Mouse (Mus musculus) neural tube, embryonic 13.5 days (tissue): ENCODE measurements around the gene Lrrc45. TPM values are rescaled to one million over a fixed set of nuclear protein-coding genes. Genes with fewer than 3 reads are reported as not detected.

Source experiments
- ATAC-seq: fragments of 200-750 bp; cut with Nextera tagmentation; 2 replicates; pipeline ENCODE4 v1.8.0; 2017; ENCODE audit warnings: low read depth, mild to moderate bottlenecking, moderate TSS enrichment, moderate library complexity
- H3K27ac ChIP-seq: fragments of 300-500 bp; sonication (generic); replicated peaks from 2 replicates; pipeline ENCODE4 v1.5.1; 2015; ENCODE audit warnings: moderate library complexity, mild to moderate bottlenecking, inconsistent platforms
- H3K27me3 ChIP-seq: fragments of 300-500 bp; sonication (generic); 2 replicates; pipeline ENCODE4 v1.6.1; 2015; ENCODE audit warnings: mild to moderate bottlenecking, inconsistent platforms
- H3K36me3 ChIP-seq: fragments of 300-500 bp; sonication (generic); 2 replicates; pipeline ENCODE4 v1.6.1; 2015; ENCODE audit warnings: mild to moderate bottlenecking, inconsistent platforms
- H3K4me1 ChIP-seq: fragments of 300-500 bp; sonication (generic); replicated peaks from 2 replicates; pipeline ENCODE4 v1.6.1; 2015; ENCODE audit warnings: inconsistent platforms
- H3K4me2 ChIP-seq: fragments of 300-500 bp; sonication (generic); 2 replicates; pipeline ENCODE4 v1.6.1; 2015; ENCODE audit warnings: inconsistent platforms, mild to moderate bottlenecking, moderate library complexity
- H3K4me3 ChIP-seq: fragments of 300-500 bp; sonication (generic); 2 replicates; pipeline ENCODE4 v1.5.1; 2015; ENCODE audit warnings: mild to moderate bottlenecking, inconsistent platforms
- H3K9ac ChIP-seq: fragments of 300-500 bp; sonication (generic); 2 replicates; pipeline ENCODE4 v1.6.1; 2015; ENCODE audit warnings: moderate library complexity, mild to moderate bottlenecking, inconsistent platforms
- H3K9me3 ChIP-seq: fragments of 300-500 bp; sonication (generic); 2 replicates; pipeline ENCODE4 v1.6.1; 2016; ENCODE audit warnings: inconsistent platforms
- WGBS: fragments of 180-500 bp; shearing (Covaris S2); methylation state at CpG from one replicate; pipeline ENCODE4 v1.1.7; 2015; 5-methylcytosine and 5-hydroxymethylcytosine counted together
- polyA plus RNA-seq: library from polyadenylated mRNA; unstranded; fragments of >200 nt; fragmentation: Nextera tagmentation; extraction: Ambion mirVana; gene quantifications from 2 replicates; pipeline ENCODE4 v1.2.1, GENCODE M21; 2015

The Lrrc45 gene
- polyA plus RNA-seq, 1 experiment from 2014 or later, result 66.0 TPM

GRCm38 (mm10) chr11:120684660-120685059 is 29.1 kb upstream of the Lrrc45 start:
- H3K4me1 ChIP-seq, result no peaks in the 10 kb centered on the region; the same call in 1 of the 2 replicates
- H3K9ac ChIP-seq, result no peak overlapping the region
- peaks cover 79% of the 10 kb centered on the region for H3K36me3 ChIP-seq
- ATAC-seq, result no peak
- no peak overlapping the region for H3K4me3 ChIP-seq
- H3K9me3 ChIP-seq, result no peaks in the 10 kb centered on the region
- H3K27ac ChIP-seq, result no peak overlapping the region
- no peak overlapping the region for H3K4me2 ChIP-seq
- no peaks in the 10 kb centered on the region for H3K27me3 ChIP-seq
- 93% methylated on average over 2 of the region's 2 CpGs for WGBS

- Histone ChIP-seq H3K9me3 (no peaks in the 10 kb centered on the region), H3K27me3 (no peaks in the 10 kb centered on the region), H3K4me2 (no peak overlapping the region), H3K4me3 (no peak overlapping the region), H3K36me3 (peaks cover 76% of the 10 kb centered on the region), H3K4me1 (no peaks in the 10 kb centered on the region; the same call in 1 of the 2 replicates), H3K27ac (peak overlapping the region; percentile 52; the same call in 1 of the 2 replicates), H3K9ac (no peak overlapping the region)
- WGBS, result 72% methylated on average over 20 of the region's 20 CpGs
- no peak for ATAC-seq
Measured at GRCm38 (mm10) chr11:120686650-120687272, 27.0 kb upstream of the Lrrc45 start.

GRCm38 (mm10) chr11:120689365-120689764 is 24.4 kb upstream of the Lrrc45 start:
- H3K4me3 ChIP-seq, result no peak overlapping the region
- ATAC-seq, result no peak
- peaks cover 83% of the 10 kb centered on the region for H3K36me3 ChIP-seq
- H3K9ac ChIP-seq, result no peak overlapping the region
- no peaks in the 10 kb centered on the region for H3K27me3 ChIP-seq
- peaks cover 4% of the 10 kb centered on the region; the same call in 1 of the 2 replicates for H3K4me1 ChIP-seq
- H3K9me3 ChIP-seq, result no peaks in the 10 kb centered on the region
- H3K27ac ChIP-seq, result no peak overlapping the region
- 82% methylated on average over 3 of the region's 3 CpGs for WGBS
- no peak overlapping the region for H3K4me2 ChIP-seq

- WGBS, result 98% methylated on average over 4 of the region's 4 CpGs
- H3K9me3 ChIP-seq, result no peaks in the 10 kb centered on the region
- H3K4me2 ChIP-seq, result no peak overlapping the region
- H3K27ac ChIP-seq, result no peak overlapping the region
- H3K4me1 ChIP-seq, result peaks cover 23% of the 10 kb centered on the region
- H3K9ac ChIP-seq, result no peak overlapping the region
- no peaks in the 10 kb centered on the region for H3K27me3 ChIP-seq
- H3K4me3 ChIP-seq, result no peak overlapping the region
- H3K36me3 ChIP-seq, result peaks cover 75% of the 10 kb centered on the region
- ATAC-seq, result no peak
Measured at GRCm38 (mm10) chr11:120692471-120693011, 21.2 kb upstream of the Lrrc45 start.

GRCm38 (mm10) chr11:120693461-120693860 is 20.3 kb upstream of the Lrrc45 start:
- no peak overlapping the region for H3K9ac ChIP-seq
- no peaks in the 10 kb centered on the region for H3K27me3 ChIP-seq
- no peak for ATAC-seq
- H3K9me3 ChIP-seq, result no peaks in the 10 kb centered on the region
- H3K4me1 ChIP-seq, result peaks cover 23% of the 10 kb centered on the region
- 48% methylated on average over 3 of the region's 3 CpGs for WGBS
- no peak overlapping the region for H3K4me3 ChIP-seq
- peaks cover 66% of the 10 kb centered on the region for H3K36me3 ChIP-seq
- no peak overlapping the region for H3K4me2 ChIP-seq
- H3K27ac ChIP-seq, result no peak overlapping the region

GRCm38 (mm10) chr11:120695184-120695583 is 18.5 kb upstream of the Lrrc45 start:
- peaks cover 23% of the 10 kb centered on the region for H3K4me1 ChIP-seq
- no peaks in the 10 kb centered on the region for H3K9me3 ChIP-seq
- peak overlapping the region; percentile 36; the same call in 1 of the 2 replicates for H3K9ac ChIP-seq
- peaks cover 57% of the 10 kb centered on the region for H3K36me3 ChIP-seq
- H3K27ac ChIP-seq, result peak overlapping the region; percentile 73; the same call in 1 of the 2 replicates
- no peak overlapping the region for H3K4me2 ChIP-seq
- H3K4me3 ChIP-seq, result no peak overlapping the region
- no peaks in the 10 kb centered on the region for H3K27me3 ChIP-seq
- 7% methylated on average over 4 of the region's 4 CpGs for WGBS
- ATAC-seq, result peak; percentile 88

GRCm38 (mm10) chr11:120695641-120696040 is 18.1 kb upstream of the Lrrc45 start:
- Histone ChIP-seq H3K27ac (peak overlapping the region; percentile 73), H3K9me3 (no peaks in the 10 kb centered on the region), H3K4me3 (no peak overlapping the region), H3K36me3 (peaks cover 57% of the 10 kb centered on the region), H3K9ac (peak overlapping the region; percentile 36; the same call in 1 of the 2 replicates), H3K4me1 (peaks cover 23% of the 10 kb centered on the region), H3K27me3 (no peaks in the 10 kb centered on the region), H3K4me2 (no peak overlapping the region)
- 12% methylated on average over 12 of the region's 12 CpGs for WGBS
- peak; percentile 42 for ATAC-seq

GRCm38 (mm10) chr11:120696568-120696967 is 17.2 kb upstream of the Lrrc45 start:
- ATAC-seq, result no peak
- Histone ChIP-seq H3K36me3 (peaks cover 60% of the 10 kb centered on the region), H3K9ac (no peak overlapping the region), H3K9me3 (no peaks in the 10 kb centered on the region), H3K27ac (no peak overlapping the region), H3K4me1 (peaks cover 23% of the 10 kb centered on the region), H3K4me3 (no peak overlapping the region), H3K4me2 (no peak overlapping the region), H3K27me3 (no peaks in the 10 kb centered on the region)
- 90% methylated on average over 6 of the region's 6 CpGs for WGBS

GRCm38 (mm10) chr11:120697741-120698140 is 16.0 kb upstream of the Lrrc45 start:
- no peak overlapping the region for H3K27ac ChIP-seq
- peaks cover 58% of the 10 kb centered on the region for H3K36me3 ChIP-seq
- H3K27me3 ChIP-seq, result no peaks in the 10 kb centered on the region
- H3K4me1 ChIP-seq, result peaks cover 20% of the 10 kb centered on the region
- H3K4me2 ChIP-seq, result no peak overlapping the region
- H3K4me3 ChIP-seq, result no peak overlapping the region
- no peak for ATAC-seq
- WGBS, result 63% methylated on average over 10 of the region's 10 CpGs
- H3K9ac ChIP-seq, result no peak overlapping the region
- H3K9me3 ChIP-seq, result no peaks in the 10 kb centered on the region

- 23% methylated on average over 15 of the region's 15 CpGs for WGBS
- Histone ChIP-seq H3K27me3 (no peaks in the 10 kb centered on the region), H3K9me3 (no peaks in the 10 kb centered on the region), H3K4me1 (peaks cover 38% of the 10 kb centered on the region), H3K4me2 (no peak overlapping the region), H3K4me3 (no peak overlapping the region), H3K27ac (0 out of 2 replicates have a peak overlapping the region, but pooled peaks have one; percentile 23), H3K9ac (peak overlapping the region; percentile 26), H3K36me3 (peaks cover 45% of the 10 kb centered on the region)
- ATAC-seq, result no peak
Measured at GRCm38 (mm10) chr11:120703696-120704454, 9.8 kb upstream of the Lrrc45 start.

- peak overlapping the region; percentile 47; the same call in 1 of the 2 replicates for H3K9ac ChIP-seq
Measured at GRCm38 (mm10) chr11:120704486-120705325, 9.0 kb upstream of the Lrrc45 start.

More at GRCm38 (mm10) chr11:120704486-120705325, 9.0 kb upstream of the Lrrc45 start:
- peaks cover 38% of the 10 kb centered on the region for H3K4me1 ChIP-seq
- H3K4me3 ChIP-seq, result no peak overlapping the region
- H3K36me3 ChIP-seq, result peaks cover 51% of the 10 kb centered on the region
- no peaks in the 10 kb centered on the region for H3K27me3 ChIP-seq
- WGBS, result 21% methylated on average over 8 of the region's 8 CpGs
- H3K27ac ChIP-seq, result 0 out of 2 replicates have a peak overlapping the region, but pooled peaks have one; percentile 28
- no peak overlapping the region for H3K4me2 ChIP-seq
- H3K9me3 ChIP-seq, result no peaks in the 10 kb centered on the region
- ATAC-seq, result 0 out of 2 replicates have a peak, but pooled peaks have one; percentile 2
